Mouse (Mus musculus) spleen, embryonic (tissue): Measurements from ENCODE around the gene Def8.

ENCODE experiments used
- CTCF ChIA-PET: fragments of 350-600 bp; sonication (Branson Sonifier 250); formaldehyde crosslinking; loops from one replicate; lab custom pipeline; 2022; lab: Charles Lee

The Def8 gene

GRCm38 (mm10) chr8:123478456-123479218 is 55.3 kb downstream of the Def8 start:
- CTCF ChIA-PET = no interaction called here

GRCm38 (mm10) chr8:123482627-123483026 is 59.3 kb downstream of the Def8 start:
- CTCF ChIA-PET = interaction anchor here (0.6 to 1.2 kb wide), 2 partner anchors 18 to 145 kb away, joined by 4 to 5 read pairs; no protein-coding TSS in a partner anchor

- CTCF ChIA-PET = interaction anchor here (0.6 kb wide), 1 partner anchor 86 kb away, joined by 6 read pairs; no protein-coding TSS in a partner anchor
These were observed 68.2 kb downstream of the Def8 start for GRCm38 (mm10) chr8:123491280-123492075.

DNA sequence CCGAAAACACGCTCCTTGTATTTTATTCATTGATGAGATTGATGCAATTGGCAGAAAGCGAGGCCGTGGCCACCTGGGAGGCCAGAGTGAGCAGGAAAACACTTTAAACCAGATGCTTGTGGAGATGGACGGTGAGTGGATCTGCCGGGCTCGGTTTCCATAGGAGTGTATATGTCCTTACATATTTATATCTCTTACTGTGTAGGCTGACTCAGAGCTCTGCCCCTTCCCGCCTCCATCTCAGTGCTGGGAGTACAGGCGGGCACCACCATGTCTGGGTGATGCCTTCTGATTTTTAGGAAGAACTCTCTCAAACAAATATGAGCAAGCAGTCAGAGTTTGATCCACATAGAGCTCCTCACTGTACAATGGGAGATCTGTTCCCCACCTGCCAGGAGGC is 69.6 kb downstream of the Def8 start:
- CTCF ChIA-PET = no interaction called here

DNA sequence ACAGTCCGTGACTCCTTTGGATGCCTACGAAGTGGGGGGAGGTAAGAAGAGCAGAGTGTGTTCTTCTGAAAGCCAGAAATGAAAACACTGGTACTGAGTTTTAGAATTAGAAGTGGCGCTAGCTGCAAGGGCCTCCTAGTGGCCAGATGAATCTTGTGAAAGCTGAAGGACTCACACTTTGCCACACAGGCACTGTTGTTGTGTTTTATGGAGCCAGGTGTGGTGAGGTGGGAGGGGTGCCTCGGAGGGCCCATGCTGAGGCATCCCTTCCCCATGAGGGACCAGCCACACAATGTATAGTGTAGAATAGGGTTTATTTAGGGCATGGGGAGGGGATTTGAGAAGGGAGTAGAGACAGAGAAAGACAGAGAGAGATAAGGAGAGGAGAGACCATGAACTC is 74.4 kb downstream of the Def8 start:
- CTCF ChIA-PET = no interaction called here

DNA sequence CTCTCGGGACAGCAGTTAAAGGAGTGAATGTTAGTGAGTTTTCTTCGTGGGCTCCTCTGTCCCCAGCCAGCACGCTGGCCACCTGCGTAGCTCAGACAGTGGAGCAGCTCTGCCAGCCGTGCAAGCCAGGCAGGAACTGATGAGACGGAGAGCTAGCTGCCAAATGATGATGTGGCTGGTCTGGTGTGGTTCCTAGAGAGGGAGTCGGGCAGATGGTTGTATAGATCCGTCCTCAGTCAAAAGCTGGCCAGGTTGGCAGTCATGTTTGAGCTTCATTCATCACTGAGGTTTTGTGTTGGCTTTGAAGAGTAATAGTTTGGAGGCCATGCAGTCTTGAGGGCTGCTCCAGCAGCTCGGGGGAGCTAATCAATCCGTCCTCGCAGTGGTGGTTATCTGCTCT is 75.6 kb downstream of the Def8 start:
- CTCF ChIA-PET = no interaction called here

- CTCF ChIA-PET = no interaction called here
These were observed 76.2 kb downstream of the Def8 start for GRCm38 (mm10) chr8:123499556-123499955.

DNA sequence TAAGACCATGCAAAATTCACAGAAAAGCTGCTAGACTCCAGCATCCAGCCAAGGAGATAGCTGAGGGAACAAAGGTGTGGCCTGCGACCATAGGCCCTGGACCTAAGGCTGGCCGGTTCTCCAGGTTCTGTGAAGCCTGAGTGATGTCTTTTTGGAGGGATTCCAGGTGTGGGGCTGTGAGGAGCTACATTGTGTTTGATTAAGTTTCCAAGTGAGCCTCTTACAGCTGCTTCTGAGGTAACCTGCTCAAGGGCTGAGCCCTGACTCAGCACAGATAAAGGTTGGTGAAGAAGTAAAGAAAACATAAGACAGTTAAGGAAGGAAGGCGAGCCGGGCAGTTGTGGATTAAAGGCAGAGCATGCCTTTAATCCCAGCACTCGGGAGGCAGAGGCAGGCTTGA is 78.9 kb downstream of the Def8 start:
- CTCF ChIA-PET = interaction anchor here (0.6 kb wide), 2 partner anchors 78 to 107 kb away, joined by 4 read pairs; no protein-coding TSS in a partner anchor

DNA sequence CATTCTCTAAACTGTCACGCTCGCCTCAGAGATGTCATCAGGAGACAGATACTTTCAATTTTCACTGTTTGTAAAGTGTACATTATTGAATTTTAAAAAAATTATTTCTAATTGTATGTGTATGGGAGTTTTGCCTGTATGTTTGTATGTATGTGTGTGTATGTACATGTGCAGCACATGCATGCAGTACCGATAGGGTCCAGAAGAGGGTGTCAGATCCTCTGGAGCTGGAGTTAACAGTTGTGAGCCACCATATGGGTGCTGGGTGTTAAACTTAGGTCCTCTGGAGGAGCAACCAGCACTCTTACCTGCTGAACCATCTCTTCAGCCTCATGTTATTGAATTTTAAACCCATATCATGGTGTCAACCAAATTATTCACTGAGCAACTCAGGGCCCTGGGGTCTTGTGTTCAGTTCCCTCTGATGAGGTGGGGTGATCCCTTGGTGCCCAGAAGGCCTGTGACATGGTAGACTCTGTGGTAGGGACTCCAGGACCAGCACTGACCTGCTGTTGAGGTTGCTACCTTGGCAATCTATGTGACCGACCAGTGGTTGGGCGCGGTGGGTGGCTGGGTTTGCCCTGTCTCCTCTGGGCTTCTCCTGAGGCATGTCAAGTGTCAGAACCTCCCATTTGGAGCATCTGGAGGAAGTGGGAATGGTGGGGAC is 80.6 kb downstream of the Def8 start:
- CTCF ChIA-PET = interaction anchor here (0.8 kb wide), 1 partner anchor 13 kb away, joined by 3 read pairs; no protein-coding TSS in a partner anchor

- CTCF ChIA-PET = no interaction called here
These were observed 81.4 kb downstream of the Def8 start for GRCm38 (mm10) chr8:123504591-123505195.

DNA sequence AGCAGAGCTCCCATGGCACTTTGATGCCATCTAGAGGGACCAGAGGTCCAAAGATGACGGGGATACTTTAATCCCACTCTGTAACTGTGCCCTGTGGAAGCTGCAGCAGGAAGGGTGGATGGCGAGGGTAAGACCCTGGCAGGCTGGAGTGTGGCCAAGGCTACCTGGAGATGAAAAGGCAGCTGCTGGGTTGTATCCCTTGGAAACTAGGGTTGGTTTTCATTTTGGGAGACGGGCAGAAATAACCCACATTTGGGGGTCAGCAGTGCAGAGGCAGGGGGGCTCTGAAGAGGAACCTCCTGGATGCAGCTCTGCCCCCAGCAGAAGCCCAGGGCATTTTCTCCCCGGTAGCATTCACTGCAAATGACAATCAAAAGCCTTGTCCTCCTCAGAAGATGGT is 81.9 kb downstream of the Def8 start:
- CTCF ChIA-PET = no interaction called here

GRCm38 (mm10) chr8:123505695-123506094 is 82.4 kb downstream of the Def8 start:
- CTCF ChIA-PET = no interaction called here

DNA sequence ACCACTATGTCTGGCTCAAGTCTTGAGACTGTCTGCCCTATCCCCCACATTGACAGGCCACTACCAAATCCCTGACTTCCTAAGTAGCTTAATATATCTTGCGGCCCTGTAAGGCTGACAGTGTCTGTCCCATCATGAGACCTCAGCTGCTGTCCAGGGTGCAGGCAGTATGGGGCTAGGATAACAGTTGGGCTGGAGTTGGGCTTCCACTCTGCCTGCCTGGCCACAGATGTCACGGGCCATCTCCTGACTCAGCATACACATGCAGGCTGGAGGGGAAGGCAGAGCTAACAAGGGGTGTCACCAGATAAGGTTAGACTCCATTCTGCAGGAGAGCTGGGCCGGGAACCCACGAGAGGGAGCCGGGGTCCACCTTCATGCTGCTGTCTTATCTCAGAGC is 83.8 kb downstream of the Def8 start:
- CTCF ChIA-PET = no interaction called here

- CTCF ChIA-PET = no interaction called here
These were observed 87.5 kb downstream of the Def8 start for GRCm38 (mm10) chr8:123510819-123511218.
